Mouse (Mus musculus): Measurements from ENCODE around the gene AI464131. TPM values are rescaled to one million over a fixed set of nuclear protein-coding genes. Genes with fewer than 3 reads are reported as not detected.

Gene AI464131
- total and polyA plus RNA-seq, 3 experiments, result 1.2 to 2.2 TPM; not detected in 1

DNA sequence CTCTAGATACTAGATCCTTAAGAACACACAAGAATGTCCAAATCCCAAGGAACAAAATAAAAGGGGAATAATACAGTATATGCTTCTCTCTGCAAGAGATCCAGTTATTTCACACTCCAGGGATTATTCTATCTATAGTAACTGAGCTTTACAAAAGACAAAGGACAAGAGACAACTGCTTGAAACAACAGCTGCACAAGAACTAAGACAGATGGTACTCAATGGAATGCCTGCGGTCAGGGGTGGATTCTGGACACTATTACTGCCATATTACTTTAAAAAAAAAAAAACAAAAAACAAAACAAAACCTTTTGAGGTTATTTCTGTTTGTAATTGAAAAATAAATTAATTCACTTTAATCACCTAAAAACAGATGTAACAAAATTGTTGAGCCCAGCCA, 42.2 kb downstream of the AI464131 start:
- Histone ChIP-seq H3K79me2 (ENCODE audit: control insufficient read depth, insufficient read depth, low read length, poor library complexity) (peaks cover 26% of the 10 kb centered on the region), H3K4me1 (ENCODE audit: control insufficient read depth in 1 of 2, insufficient read depth in 2 of 2, low read length in 2 of 2) (peaks cover 6 to 7% of the 10 kb centered on the region in 2 experiments; a peak in 2 of 4 replicates), H3K36me3 (ENCODE audit: control insufficient read depth in 1 of 2, insufficient read depth in 2 of 2, low read length in 2 of 2) (peaks cover 5 to 7% of the 10 kb centered on the region in 2 experiments), H3K9ac (ENCODE audit: control insufficient read depth, low read depth, low read length, poor library complexity, severe bottlenecking) (no peak overlapping the region), H3K9me3 (replicated peaks; ENCODE audit: insufficient read depth, low read length) (no peaks in the 10 kb centered on the region), H3K27me3 (ENCODE audit: control insufficient read depth in 1 of 2, insufficient read depth in 2 of 2, low read length in 2 of 2) (no peaks in the 10 kb centered on the region), H3K27ac (ENCODE audit: control insufficient read depth, low read depth, low read length) (no peak overlapping the region), H3K4me3 (ENCODE audit: control insufficient read depth in 1 of 2, insufficient read depth in 1 of 2, low read depth in 2 of 2, low read length in 2 of 2) (no peak overlapping the region)
- TF ChIP-seq GATA1 (IDR thresholded peaks at IDR 0.05; ENCODE audit: low read depth, low read length) (no peak), POLR2AphosphoS5 (IDR thresholded peaks at IDR 0.05; ENCODE audit: borderline replicate concordance, low read depth, low read length) (no peak), MAFK (IDR thresholded peaks at IDR 0.05; ENCODE audit: borderline replicate concordance, low read depth, low read length) (no peak)
- no peak for DNase-seq (ENCODE audit: low read depth, low spot score)

DNA sequence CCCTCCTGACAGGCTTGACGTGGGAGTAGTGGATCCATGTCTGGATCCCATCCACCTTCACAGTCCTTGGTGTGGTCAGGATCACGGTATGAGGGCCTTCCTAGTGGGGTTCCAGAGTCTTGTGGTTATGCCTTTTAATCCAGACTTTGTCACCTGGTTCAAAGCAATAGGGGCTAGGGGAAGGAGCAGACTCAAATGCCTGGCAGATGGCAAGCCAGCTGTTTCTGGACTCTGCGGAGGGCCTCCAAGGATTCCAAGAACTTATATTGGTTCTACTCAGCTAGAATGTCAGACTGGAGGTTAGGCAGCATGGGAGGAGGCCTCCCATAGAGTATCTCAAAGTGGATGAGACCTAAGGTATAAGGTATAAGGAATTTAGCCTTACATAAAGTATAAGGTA, 55.3 kb downstream of the AI464131 start:
- Histone ChIP-seq H3K27ac (ENCODE audit: control insufficient read depth, low read depth, low read length) (no peak overlapping the region), H3K9me3 (replicated peaks; ENCODE audit: insufficient read depth, low read length) (no peaks in the 10 kb centered on the region), H3K36me3 (ENCODE audit: control insufficient read depth in 1 of 2, insufficient read depth in 2 of 2, low read length in 2 of 2) (peaks cover 0 to 8% of the 10 kb centered on the region in 2 experiments; a peak in 2 of 4 replicates), H3K27me3 (ENCODE audit: control insufficient read depth in 1 of 2, insufficient read depth in 2 of 2, low read length in 2 of 2) (no peaks in the 10 kb centered on the region), H3K9ac (ENCODE audit: control insufficient read depth, low read depth, low read length, poor library complexity, severe bottlenecking) (no peak overlapping the region), H3K79me2 (ENCODE audit: control insufficient read depth, insufficient read depth, low read length, poor library complexity) (no peaks in the 10 kb centered on the region; the same call in 1 of the 2 replicates), H3K4me3 (ENCODE audit: control insufficient read depth in 1 of 2, insufficient read depth in 1 of 2, low read depth in 2 of 2, low read length in 2 of 2) (no peak overlapping the region), H3K4me1 (ENCODE audit: control insufficient read depth in 1 of 2, insufficient read depth in 2 of 2, low read length in 2 of 2) (no peaks in the 10 kb centered on the region)
- no peak for DNase-seq (ENCODE audit: low read depth, low spot score)
- TF ChIP-seq UBTF (IDR thresholded peaks at IDR 0.05; ENCODE audit: borderline replicate concordance, insufficient read depth, low read depth, low read length), result no peak
- no peak for TF ChIP-seq MAZ (IDR thresholded peaks at IDR 0.05; ENCODE audit: low read depth, low read length)
- no peak for TF ChIP-seq ZNF384 (IDR thresholded peaks at IDR 0.05; ENCODE audit: low read depth, low read length)
- no peak for TF ChIP-seq TCF12 (IDR thresholded peaks at IDR 0.05; ENCODE audit: low read depth, low read length)
- no peak for TF ChIP-seq USF1 (IDR thresholded peaks at IDR 0.05; ENCODE audit: low read depth, low read length)
- no peak for TF ChIP-seq POLR2AphosphoS2 (IDR thresholded peaks at IDR 0.05; ENCODE audit: low read length)

Other genes starting within 250 kb of the AI464131 start
- gene Ubap2, start 227.9 kb downstream of the AI464131 start, total RNA-seq (2012; rRNA removed), result 22.5 and 22.7 TPM in 2 replicates
- 100 to 1,000 TPM; 127 to 170 TPM for gene Ubap2, start 227.9 kb downstream of the AI464131 start, polyA plus RNA-seq (2012; ENCODE audit: insufficient read depth in 1 of 2, insufficient read length in 2 of 2, low read depth in 1 of 2, low replicate concordance in 2 of 2, missing spikeins in 1 of 2)
- gene Dcaf12, start 188.2 kb downstream of the AI464131 start, total RNA-seq (2012; rRNA removed), result 24.3 and 25.9 TPM in 2 replicates
- 10 to 100 TPM in 1 of 2 experiments, not detected in 1; 49.2 TPM for gene Dcaf12, start 188.2 kb downstream of the AI464131 start, polyA plus RNA-seq (2012; ENCODE audit: insufficient read depth in 1 of 2, insufficient read length in 2 of 2, low read depth in 1 of 2, low replicate concordance in 2 of 2, missing spikeins in 1 of 2)
- 9.1 and 12.8 TPM in 2 replicates for gene Ubap1, start 154.1 kb downstream of the AI464131 start, total RNA-seq (2012; rRNA removed)
- gene Ubap1, start 154.1 kb downstream of the AI464131 start, polyA plus RNA-seq (2012; ENCODE audit: insufficient read depth in 1 of 2, insufficient read length in 2 of 2, low read depth in 1 of 2, low replicate concordance in 2 of 2, missing spikeins in 1 of 2), result 10 to 100 TPM in 1 of 2 experiments, not detected in 1; 15.7 TPM
- gene Kif24, start 38.2 kb downstream of the AI464131 start, total RNA-seq (2012; rRNA removed), result 11.6 and 11.7 TPM in 2 replicates
- gene Kif24, start 38.2 kb downstream of the AI464131 start, polyA plus RNA-seq (2012; ENCODE audit: insufficient read depth in 1 of 2, insufficient read length in 2 of 2, low read depth in 1 of 2, low replicate concordance in 2 of 2, missing spikeins in 1 of 2), result 10 to 100 TPM in 1 of 2 experiments, not detected in 1; 13.2 TPM
- gene Nudt2, start 37.9 kb downstream of the AI464131 start, total RNA-seq (2012; rRNA removed), result 19.2 and 20.9 TPM in 2 replicates
- gene Nudt2, start 37.9 kb downstream of the AI464131 start, polyA plus RNA-seq (2012; ENCODE audit: insufficient read depth in 1 of 2, insufficient read length in 2 of 2, low read depth in 1 of 2, low replicate concordance in 2 of 2, missing spikeins in 1 of 2), result 10 to 100 TPM in 1 of 2 experiments, not detected in 1; 25.3 TPM
- not detected in 2 replicates for gene 1110017D15Rik, start 14.3 kb upstream of the AI464131 start, total RNA-seq (2012; rRNA removed)
- gene 1110017D15Rik, start 14.3 kb upstream of the AI464131 start, polyA plus RNA-seq (2012; ENCODE audit: insufficient read depth in 1 of 2, insufficient read length in 2 of 2, low read depth in 1 of 2, low replicate concordance in 2 of 2, missing spikeins in 1 of 2), result under 1 TPM in 1 of 2 experiments, not detected in 1; 0.21 TPM
- 0.85 and 1.5 TPM in 2 replicates for gene Fam219a, start 66.5 kb upstream of the AI464131 start, total RNA-seq (2012; rRNA removed)
- 1 to 10 TPM in 1 of 2 experiments, not detected in 1; 3.8 TPM for gene Fam219a, start 66.5 kb upstream of the AI464131 start, polyA plus RNA-seq (2012; ENCODE audit: insufficient read depth in 1 of 2, insufficient read length in 2 of 2, low read depth in 1 of 2, low replicate concordance in 2 of 2, missing spikeins in 1 of 2)
- not detected in 2 replicates for gene Dnaic1, start 66.7 kb upstream of the AI464131 start, total RNA-seq (2012; rRNA removed)
- not detected for gene Dnaic1, start 66.7 kb upstream of the AI464131 start, polyA plus RNA-seq (2012; ENCODE audit: insufficient read depth in 1 of 2, insufficient read length in 2 of 2, low read depth in 1 of 2, low replicate concordance in 2 of 2, missing spikeins in 1 of 2)
- gene Enho, start 137.2 kb upstream of the AI464131 start, total RNA-seq (2012; rRNA removed), result 0.19 TPM in 1 of 2 replicates, not detected in the other
- gene Enho, start 137.2 kb upstream of the AI464131 start, polyA plus RNA-seq (2012; ENCODE audit: insufficient read depth in 1 of 2, insufficient read length in 2 of 2, low read depth in 1 of 2, low replicate concordance in 2 of 2, missing spikeins in 1 of 2), result under 1 TPM in 1 of 2 experiments, not detected in 1; 0.40 TPM
- gene Cntfr, start 194.0 kb upstream of the AI464131 start, total RNA-seq (2012; rRNA removed), result not detected in 2 replicates
- gene Cntfr, start 194.0 kb upstream of the AI464131 start, polyA plus RNA-seq (2012; ENCODE audit: insufficient read depth in 1 of 2, insufficient read length in 2 of 2, low read depth in 1 of 2, low replicate concordance in 2 of 2, missing spikeins in 1 of 2), result not detected
- gene Il11ra1, start 196.9 kb upstream of the AI464131 start, total RNA-seq (2012; rRNA removed), result 42.9 and 66.7 TPM in 2 replicates
- 10 to 100 TPM in 1 of 2 experiments, not detected in 1; 44.4 TPM for gene Il11ra1, start 196.9 kb upstream of the AI464131 start, polyA plus RNA-seq (2012; ENCODE audit: insufficient read depth in 1 of 2, insufficient read length in 2 of 2, low read depth in 1 of 2, low replicate concordance in 2 of 2, missing spikeins in 1 of 2)
- 50.4 and 63.5 TPM in 2 replicates for gene Rpp25l, start 210.5 kb upstream of the AI464131 start, total RNA-seq (2012; rRNA removed)
- 10 to 100 TPM in 1 of 2 experiments, not detected in 1; 52.0 TPM for gene Rpp25l, start 210.5 kb upstream of the AI464131 start, polyA plus RNA-seq (2012; ENCODE audit: insufficient read depth in 1 of 2, insufficient read length in 2 of 2, low read depth in 1 of 2, low replicate concordance in 2 of 2, missing spikeins in 1 of 2)
- 51.8 and 57.7 TPM in 2 replicates for gene Dctn3, start 220.1 kb upstream of the AI464131 start, total RNA-seq (2012; rRNA removed)
- 10 to 100 TPM in 1 of 2 experiments, not detected in 1; 64.6 TPM for gene Dctn3, start 220.1 kb upstream of the AI464131 start, polyA plus RNA-seq (2012; ENCODE audit: insufficient read depth in 1 of 2, insufficient read length in 2 of 2, low read depth in 1 of 2, low replicate concordance in 2 of 2, missing spikeins in 1 of 2)
- not detected in 2 replicates for gene Arid3c, start 228.1 kb upstream of the AI464131 start, total RNA-seq (2012; rRNA removed)
- under 1 TPM in 1 of 2 experiments, not detected in 1; 0.13 TPM for gene Arid3c, start 228.1 kb upstream of the AI464131 start, polyA plus RNA-seq (2012; ENCODE audit: insufficient read depth in 1 of 2, insufficient read length in 2 of 2, low read depth in 1 of 2, low replicate concordance in 2 of 2, missing spikeins in 1 of 2)